Mouse (Mus musculus) E14TG2a.4 (cell line): ENCODE measurements around the gene Pisd.
"Not testable (repeated sequence)": the region's sequence is repeated elsewhere in the genome, so short reads cannot be mapped to it uniquely, and the experiment has no call there.

Experiments used
- H3K27me3 ChIP-seq: 2 replicates; pipeline ENCODE4 v1.6.1; 2014; ENCODE audit warnings: low read length, control low read depth; ENCODE audit not compliant: insufficient read depth
- H3K36me3 ChIP-seq: 2 replicates; pipeline ENCODE4 v1.6.1; 2014; ENCODE audit warnings: low read length, control low read depth; ENCODE audit not compliant: insufficient read depth
- H3K4me1 ChIP-seq: replicated peaks from 2 replicates; pipeline ENCODE4 v1.6.1; 2014; ENCODE audit warnings: low read depth, low read length, control low read depth
- H3K4me3 ChIP-seq: replicated peaks from 2 replicates; pipeline ENCODE4 v1.5.1; 2014; ENCODE audit warnings: mild to moderate bottlenecking, low read length
- H3K9me3 ChIP-seq: 2 replicates; pipeline ENCODE4 v1.6.1; 2014; ENCODE audit warnings: low read length, control low read depth
- CTCF ChIP-seq: conservative IDR thresholded peaks from 2 replicates; pipeline ENCODE4 v1.5.1; 2014; ENCODE audit warnings: low read length
- NANOG ChIP-seq: IDR thresholded peaks from 2 replicates; pipeline ENCODE4 v1.6.1; 2014; ENCODE audit warnings: borderline replicate concordance, low read length, mixed read lengths
- POU5F1 ChIP-seq: IDR thresholded peaks from 2 replicates; pipeline ENCODE4 v1.6.1; 2014; ENCODE audit warnings: low read length, borderline replicate concordance

The Pisd gene

GRCm38 (mm10) chr5:32781596-32781995 is 3.9 kb downstream of the Pisd start:
- H3K9me3 ChIP-seq = no peaks in the 10 kb centered on the region
- TF ChIP-seq CTCF (no peak), POU5F1 (no peak), NANOG (no peak)
- no peak overlapping the region for H3K4me3 ChIP-seq
- peaks cover 74% of the 10 kb centered on the region for H3K36me3 ChIP-seq
- peaks cover 28% of the 10 kb centered on the region for H3K4me1 ChIP-seq
- H3K27me3 ChIP-seq = no peaks in the 10 kb centered on the region

GRCm38 (mm10) chr5:32778168-32778567 is 7.3 kb downstream of the Pisd start:
- Histone ChIP-seq H3K4me3 (no peak overlapping the region), H3K9me3 (no peaks in the 10 kb centered on the region), H3K36me3 (peaks cover 93% of the 10 kb centered on the region), H3K27me3 (no peaks in the 10 kb centered on the region), H3K4me1 (peaks cover 18% of the 10 kb centered on the region)
- no peak for TF ChIP-seq NANOG
- no peak for TF ChIP-seq CTCF
- no peak for TF ChIP-seq POU5F1

DNA sequence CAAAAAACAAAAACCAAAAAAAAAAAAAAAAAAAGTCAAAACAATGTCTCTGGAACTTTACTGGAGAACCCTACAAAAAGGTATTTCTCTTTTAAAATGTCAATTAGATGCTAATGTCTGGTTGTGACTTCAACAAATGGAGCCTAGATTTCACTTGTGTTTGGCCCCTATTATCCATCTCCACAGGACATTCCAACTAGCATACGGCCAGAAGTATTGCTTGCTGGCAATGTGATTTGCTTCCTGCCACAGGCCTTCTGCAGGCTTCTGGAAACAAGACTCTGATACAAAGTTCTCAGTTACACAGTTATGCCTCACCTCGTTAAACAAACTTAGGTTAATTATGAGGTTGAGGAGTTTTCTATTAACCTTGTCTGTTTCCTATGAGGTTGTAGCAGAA is 13.1 kb downstream of the Pisd start:
- Histone ChIP-seq H3K27me3 (no peaks in the 10 kb centered on the region), H3K9me3 (no peaks in the 10 kb centered on the region), H3K36me3 (peaks cover 87% of the 10 kb centered on the region), H3K4me3 (no peak overlapping the region), H3K4me1 (peaks cover 34% of the 10 kb centered on the region)
- no peak for TF ChIP-seq NANOG

- Histone ChIP-seq H3K4me1 (peaks cover 35% of the 10 kb centered on the region), H3K9me3 (no peaks in the 10 kb centered on the region), H3K4me3 (no peak overlapping the region), H3K27me3 (no peaks in the 10 kb centered on the region), H3K36me3 (peaks cover 94% of the 10 kb centered on the region)
- TF ChIP-seq POU5F1 = no peak
- no peak for TF ChIP-seq CTCF
- no peak for TF ChIP-seq NANOG
Measured at GRCm38 (mm10) chr5:32767636-32768373, 17.6 kb downstream of the Pisd start.

DNA sequence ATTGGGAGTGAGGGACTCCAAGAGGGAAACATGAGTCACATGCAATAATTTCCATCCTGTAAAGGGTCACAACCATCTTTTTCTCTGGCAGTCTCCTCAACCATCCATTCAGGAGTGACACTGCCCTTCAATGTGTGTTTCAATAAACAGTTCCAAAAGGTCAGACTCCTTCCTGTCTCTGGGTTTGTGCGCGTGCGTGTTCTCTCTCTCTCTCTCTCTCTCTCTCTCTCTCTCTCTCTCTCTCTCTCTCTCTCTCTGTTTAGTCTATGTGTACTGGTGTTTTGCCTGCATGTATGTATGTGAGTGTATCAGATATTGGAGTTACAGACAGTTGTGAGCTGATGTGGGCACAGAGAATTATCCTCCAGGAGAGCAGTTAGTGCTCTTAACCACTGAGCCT is 18.4 kb downstream of the Pisd start:
- peaks cover 95% of the 10 kb centered on the region for H3K36me3 ChIP-seq
- peaks cover 30% of the 10 kb centered on the region for H3K4me1 ChIP-seq
- no peaks in the 10 kb centered on the region for H3K9me3 ChIP-seq
- H3K4me3 ChIP-seq = no peak overlapping the region
- no peaks in the 10 kb centered on the region for H3K27me3 ChIP-seq
- TF ChIP-seq CTCF (no peak), NANOG (no peak), POU5F1 (no peak)

DNA sequence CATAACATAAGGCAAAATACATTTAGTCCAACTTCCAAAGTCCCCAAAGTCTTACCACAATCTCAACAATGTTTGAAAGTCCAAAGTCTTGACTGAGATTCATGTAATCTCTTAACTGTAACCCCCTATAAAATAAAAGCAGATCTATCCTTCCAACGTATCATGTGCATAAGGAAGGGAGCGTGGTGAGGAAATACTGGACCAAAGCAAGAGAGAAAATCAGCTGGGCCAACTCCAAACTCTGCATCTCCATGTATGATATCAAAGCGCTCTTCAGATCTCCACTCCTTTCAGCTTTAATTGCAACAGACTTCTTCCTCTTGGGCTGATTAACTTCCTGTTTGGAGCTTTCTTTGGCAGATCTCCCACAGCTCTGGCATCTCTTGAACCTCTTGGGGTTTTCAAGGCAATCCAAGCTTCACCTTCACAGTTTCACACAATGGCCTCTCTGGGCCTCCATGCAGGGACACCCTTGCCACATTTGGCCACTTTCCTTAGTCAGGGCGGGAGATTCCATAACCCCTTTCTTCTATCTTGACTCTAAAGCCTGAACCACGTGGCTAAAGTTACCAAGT is 23.8 kb downstream of the Pisd start:
- TF ChIP-seq POU5F1 = no peak
- Histone ChIP-seq H3K4me3 (no peak overlapping the region), H3K36me3 (peaks cover 88% of the 10 kb centered on the region), H3K9me3 (no peaks in the 10 kb centered on the region), H3K27me3 (no peaks in the 10 kb centered on the region), H3K4me1 (peaks cover 16% of the 10 kb centered on the region)

- Histone ChIP-seq H3K27me3 (no peaks in the 10 kb centered on the region), H3K4me3 (no peak overlapping the region), H3K4me1 (peaks cover 21% of the 10 kb centered on the region), H3K36me3 (peaks cover 89% of the 10 kb centered on the region), H3K9me3 (no peaks in the 10 kb centered on the region)
- TF ChIP-seq NANOG (no peak), CTCF (no peak), POU5F1 (no peak)
Measured at GRCm38 (mm10) chr5:32760787-32761186, 24.7 kb downstream of the Pisd start.

- peaks cover 24% of the 10 kb centered on the region for H3K4me1 ChIP-seq
- H3K27me3 ChIP-seq, H3K9me3 ChIP-seq, H3K4me3 ChIP-seq: not testable (repeated sequence)
- H3K36me3 ChIP-seq = peaks cover 89% of the 10 kb centered on the region
Measured at GRCm38 (mm10) chr5:32760352-32760751, 25.1 kb downstream of the Pisd start.

- peaks cover 85% of the 10 kb centered on the region for H3K36me3 ChIP-seq
- H3K4me3 ChIP-seq = no peak overlapping the region
- TF ChIP-seq NANOG = no peak
- no peak for TF ChIP-seq POU5F1
- H3K4me1 ChIP-seq = peaks cover 30% of the 10 kb centered on the region
- H3K27me3 ChIP-seq = no peaks in the 10 kb centered on the region
- no peaks in the 10 kb centered on the region for H3K9me3 ChIP-seq
Measured at GRCm38 (mm10) chr5:32759662-32760061, 25.8 kb downstream of the Pisd start.
